Mouse (Mus musculus) kidney, postnatal 0 days (tissue): ENCODE measurements around the gene Osbpl6. TPM values are rescaled to one million over a fixed set of nuclear protein-coding genes. Genes with fewer than 3 reads are reported as not detected.

Experiments
- ATAC-seq: fragments of 200-750 bp; cut with Nextera tagmentation; replicated peaks from 2 replicates; pipeline ENCODE4 v1.8.0; 2017; ENCODE audit warnings: low read depth, moderate number of reproducible peaks, moderate TSS enrichment, moderate library complexity; ENCODE audit not compliant: low FRiP score
- DNase-seq: peaks from one replicate; pipeline ENCODE4 v3.0.0-alpha.2; 2016; ENCODE audit warnings: low spot score
- H3K27ac ChIP-seq: fragments of 300-500 bp; sonication (generic); 2 replicates; pipeline ENCODE4 v1.5.1; 2014; ENCODE audit warnings: mild to moderate bottlenecking
- H3K27me3 ChIP-seq: fragments of 300-500 bp; sonication (generic); 2 replicates; pipeline ENCODE4 v1.6.1; 2014; ENCODE audit warnings: low read length, mixed read lengths; ENCODE audit not compliant: insufficient read depth
- H3K36me3 ChIP-seq: fragments of 300-500 bp; sonication (generic); 2 replicates; pipeline ENCODE4 v1.6.1; 2014; ENCODE audit warnings: low read length, mixed read lengths; ENCODE audit not compliant: insufficient read depth
- H3K4me1 ChIP-seq: fragments of 300-500 bp; sonication (generic); replicated peaks from 2 replicates; pipeline ENCODE4 v1.6.1; 2014; ENCODE audit warnings: antibody characterized with exemption, low read length, mixed read lengths; ENCODE audit not compliant: insufficient read depth
- H3K4me2 ChIP-seq: fragments of 300-500 bp; sonication (generic); 2 replicates; pipeline ENCODE4 v1.6.1; 2014; ENCODE audit warnings: mild to moderate bottlenecking, low read length, moderate library complexity, mixed read lengths
- H3K4me3 ChIP-seq: fragments of 300-500 bp; sonication (generic); replicated peaks from 2 replicates; pipeline ENCODE4 v1.5.1; 2014; ENCODE audit warnings: low read depth, low read length
- H3K9ac ChIP-seq: fragments of 300-500 bp; sonication (generic); 2 replicates; pipeline ENCODE4 v1.6.1; 2014; ENCODE audit warnings: low read depth, low read length
- H3K9me3 ChIP-seq: fragments of 300-500 bp; sonication (generic); replicated peaks from 2 replicates; pipeline ENCODE4 v1.6.1; 2016; ENCODE audit warnings: low read length, inconsistent platforms, mixed read lengths
- CTCF ChIP-seq: IDR thresholded peaks from 2 replicates; pipeline ENCODE4 v1.5.1; 2016; ENCODE audit warnings: antibody characterized with exemption, low read depth, mild to moderate bottlenecking, moderate library complexity
- WGBS: fragments of 180-500 bp; shearing (Covaris S2); extraction: QIAGEN DNeasy Blood & Tissue Kit; methylation state at CpG from one replicate; pipeline ENCODE4 v1.1.7; 2014; 5-methylcytosine and 5-hydroxymethylcytosine counted together
- polyA plus RNA-seq: library from polyadenylated mRNA; unstranded; fragments of >200 nt; fragmentation: Nextera tagmentation; extraction: Ambion mirVana; gene quantifications from 2 replicates; pipeline ENCODE4 v1.2.1, GENCODE M21; 2015

Gene Osbpl6
- polyA plus RNA-seq, 1 experiment from 2014 or later, result 19.4 TPM

DNA sequence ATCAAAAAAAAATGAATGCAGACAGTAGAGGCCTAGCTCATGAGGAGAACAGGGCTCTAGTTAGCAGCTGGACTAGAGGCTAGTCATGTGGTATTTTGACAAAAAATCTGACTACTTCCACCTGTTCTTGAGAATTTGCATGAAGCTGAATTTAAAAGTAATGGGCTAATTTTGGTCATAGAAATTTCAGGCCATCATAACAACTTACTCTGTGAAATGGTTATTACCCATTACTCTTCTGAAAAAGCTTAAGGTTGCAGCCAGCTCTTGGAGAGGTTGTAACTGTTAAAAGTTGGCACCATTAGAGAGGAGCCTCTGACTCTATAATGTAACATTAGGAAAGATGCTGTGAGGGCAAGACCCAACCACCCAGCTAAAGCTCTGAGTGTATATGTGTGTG, 19.8 kb upstream of the Osbpl6 start:
- no peaks in the 10 kb centered on the region for H3K27me3 ChIP-seq
- no peak for DNase-seq
- no peak for ATAC-seq

DNA sequence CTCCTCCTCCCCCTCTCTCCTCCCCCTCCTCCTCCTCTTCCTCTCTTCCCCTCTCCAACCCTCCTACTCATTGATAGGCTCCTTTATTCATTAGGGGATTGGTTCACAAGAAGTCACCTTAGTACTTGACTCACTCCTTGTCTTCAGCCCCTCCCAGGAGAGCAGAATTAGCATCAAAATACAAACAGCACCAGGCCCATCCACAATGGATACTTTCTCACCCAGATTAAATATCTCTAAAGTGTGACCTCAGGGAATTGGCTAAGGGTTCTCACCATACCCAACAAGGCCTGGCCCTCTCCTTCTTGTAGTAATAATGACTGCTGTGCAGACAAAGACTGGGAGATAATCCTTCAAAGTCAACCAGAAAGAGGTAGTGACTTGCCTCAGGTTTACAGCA, 6.1 kb upstream of the Osbpl6 start:
- TF ChIP-seq CTCF, result no peak
- DNase-seq (no peak), ATAC-seq (no peak)
- no peaks in the 10 kb centered on the region for H3K4me1 ChIP-seq
- H3K4me3 ChIP-seq, result no peak overlapping the region
- H3K9ac ChIP-seq, result no peak overlapping the region
- H3K36me3 ChIP-seq, result no peaks in the 10 kb centered on the region
- H3K27ac ChIP-seq, result no peak overlapping the region
- no peak overlapping the region for H3K4me2 ChIP-seq
- H3K27me3 ChIP-seq, result 0 out of 2 replicates have a peak, but pooled peaks cover 4% of the 10 kb centered on the region
- no peaks in the 10 kb centered on the region for H3K9me3 ChIP-seq

More for the DNA sequence above, 19.8 kb upstream of the Osbpl6 start:
- Histone ChIP-seq H3K36me3 (peaks cover 10% of the 10 kb centered on the region), H3K9ac (no peak overlapping the region), H3K9me3 (no peaks in the 10 kb centered on the region), H3K27ac (no peak overlapping the region), H3K4me2 (no peak overlapping the region), H3K4me3 (no peak overlapping the region), H3K4me1 (no peaks in the 10 kb centered on the region)
- TF ChIP-seq CTCF, result no peak

DNA sequence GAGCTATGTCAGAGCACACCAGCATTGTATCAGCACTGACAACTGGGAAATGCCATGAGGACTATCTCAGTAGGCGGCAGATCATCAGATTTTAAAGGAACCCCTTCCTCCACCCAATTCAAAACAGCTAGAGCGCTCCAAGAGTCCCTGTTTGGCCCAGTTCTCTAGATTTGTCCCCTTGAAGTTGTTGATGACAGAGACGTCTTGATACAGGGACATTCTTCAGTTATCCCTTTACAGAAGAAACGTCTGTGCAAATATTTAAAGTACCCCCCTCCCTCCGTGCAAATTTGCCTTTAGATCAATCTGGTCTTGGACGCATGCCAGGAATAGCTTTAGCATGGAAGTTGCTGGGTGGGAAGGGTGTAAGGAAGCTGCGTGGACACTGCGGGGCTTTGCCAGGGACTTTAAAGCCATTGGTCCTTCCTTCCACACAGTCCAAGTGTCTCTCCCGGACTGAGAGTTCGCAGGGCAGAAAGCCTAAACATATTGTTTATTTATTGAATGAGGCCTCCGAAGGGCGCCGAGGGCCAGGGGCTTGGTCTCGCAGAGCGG, 635 bp upstream of the Osbpl6 start:
- no peaks in the 10 kb centered on the region for H3K36me3 ChIP-seq
- DNase-seq (peak; percentile 66), ATAC-seq (peak; percentile 19; the same call in 1 of the 2 replicates)
- peak overlapping the region; percentile 60; the same call in 1 of the 2 replicates for H3K27ac ChIP-seq
- H3K4me1 ChIP-seq, result 0 out of 2 replicates have a peak, but pooled peaks cover 4% of the 10 kb centered on the region
- peak overlapping the region; percentile 79 for H3K4me3 ChIP-seq
- TF ChIP-seq CTCF, result no peak
- H3K9me3 ChIP-seq, result no peaks in the 10 kb centered on the region
- H3K9ac ChIP-seq, result peak overlapping the region; percentile 84
- H3K27me3 ChIP-seq, result 0 out of 2 replicates have a peak, but pooled peaks cover 4% of the 10 kb centered on the region
- H3K4me2 ChIP-seq, result peak overlapping the region; percentile 68
- WGBS, result 5% methylated on average over 15 of the region's 15 CpGs

DNA sequence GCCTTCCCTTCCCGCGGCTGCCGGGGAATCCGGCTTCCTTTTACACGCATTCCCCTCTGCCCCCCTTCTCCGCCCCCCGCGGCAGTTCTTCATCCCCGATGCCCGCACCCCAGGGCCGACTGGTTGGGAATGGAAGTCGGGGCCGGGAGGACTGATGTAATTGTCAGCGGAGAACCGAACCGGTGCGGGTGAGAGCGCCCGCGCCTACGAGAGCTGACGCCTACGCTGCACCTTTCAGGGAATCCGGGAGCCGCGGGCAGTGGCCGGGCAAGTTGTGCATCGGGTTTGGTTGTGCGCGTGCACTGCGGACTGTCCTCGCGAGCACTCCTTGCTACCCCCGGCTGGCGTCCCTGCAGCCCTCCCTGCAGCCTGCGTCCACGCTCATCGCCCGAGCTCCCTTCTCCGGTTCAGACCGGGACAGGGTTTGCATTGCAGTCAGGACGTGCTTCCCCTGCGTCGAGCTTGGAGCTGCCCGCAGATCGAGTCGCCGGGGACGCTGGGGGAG, 681 bp downstream of the Osbpl6 start:
- WGBS, result 0% methylated on average over 45 of the region's 49 CpGs
- Histone ChIP-seq H3K27me3 (0 out of 2 replicates have a peak, but pooled peaks cover 4% of the 10 kb centered on the region), H3K4me3 (peak overlapping the region; percentile 79), H3K9ac (peak overlapping the region; percentile 84), H3K27ac (peak overlapping the region; percentile 60), H3K4me2 (peak overlapping the region; percentile 68), H3K36me3 (no peaks in the 10 kb centered on the region), H3K9me3 (no peaks in the 10 kb centered on the region), H3K4me1 (0 out of 2 replicates have a peak, but pooled peaks cover 4% of the 10 kb centered on the region)
- DNase-seq, result peak; percentile 70
- peak; percentile 71 for ATAC-seq
- peak; percentile 5; the same call in 1 of the 2 replicates for TF ChIP-seq CTCF

DNA sequence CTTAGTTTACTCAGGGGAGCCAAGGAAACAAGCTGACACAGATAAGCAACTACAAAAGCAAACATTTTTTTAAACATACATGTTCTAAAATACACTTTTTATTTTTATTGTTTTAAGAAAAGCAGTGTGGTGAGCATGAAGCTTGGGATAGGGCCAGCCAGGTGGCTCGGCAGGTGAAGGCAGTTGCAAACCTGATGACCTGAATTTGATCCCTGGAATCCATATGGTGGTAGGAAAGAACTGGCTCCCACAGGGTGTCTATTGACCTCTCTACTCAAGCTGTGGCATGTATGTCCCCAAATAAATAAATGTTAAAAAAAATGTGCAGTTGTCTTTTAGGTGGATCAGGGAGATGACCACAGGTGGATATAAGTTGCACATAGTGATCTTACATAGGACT, 3.2 kb downstream of the Osbpl6 start:
- Histone ChIP-seq H3K9me3 (no peaks in the 10 kb centered on the region), H3K4me3 (no peak overlapping the region), H3K9ac (no peak overlapping the region), H3K27ac (no peak overlapping the region), H3K4me1 (0 out of 2 replicates have a peak, but pooled peaks cover 4% of the 10 kb centered on the region), H3K4me2 (no peak overlapping the region), H3K36me3 (no peaks in the 10 kb centered on the region), H3K27me3 (0 out of 2 replicates have a peak, but pooled peaks cover 4% of the 10 kb centered on the region)
- DNase-seq, result no peak
- TF ChIP-seq CTCF, result no peak
- no peak for ATAC-seq
- 68% methylated on average over 1 of the region's 1 CpGs for WGBS

DNA sequence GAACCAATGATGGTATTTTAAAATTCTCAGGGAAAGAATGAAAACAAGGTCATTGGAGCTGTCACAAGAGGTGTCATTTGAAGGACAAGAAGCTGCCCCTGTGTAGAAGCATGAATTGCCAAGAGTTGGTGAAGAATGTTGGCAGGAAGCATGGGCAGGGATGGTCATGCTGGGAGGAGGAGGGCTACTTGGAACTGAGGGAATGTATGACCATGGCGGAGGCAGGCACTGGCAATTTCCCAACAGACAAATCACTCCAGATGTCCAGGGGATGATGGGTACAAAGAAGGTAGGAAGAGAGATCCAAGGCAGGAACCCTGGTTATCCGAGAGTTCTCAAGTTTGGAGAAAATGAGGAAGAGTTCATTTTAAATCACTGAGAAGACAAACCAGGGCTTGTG, 3.7 kb downstream of the Osbpl6 start:
- Histone ChIP-seq H3K36me3 (no peaks in the 10 kb centered on the region), H3K4me3 (no peak overlapping the region), H3K4me1 (0 out of 2 replicates have a peak, but pooled peaks cover 4% of the 10 kb centered on the region), H3K9me3 (no peaks in the 10 kb centered on the region), H3K4me2 (no peak overlapping the region), H3K27me3 (0 out of 2 replicates have a peak, but pooled peaks cover under 1% of the 10 kb centered on the region), H3K9ac (no peak overlapping the region), H3K27ac (no peak overlapping the region)
- DNase-seq, result no peak
- no peak for ATAC-seq
- 90% methylated on average over 2 of the region's 2 CpGs for WGBS
- no peak for TF ChIP-seq CTCF
